In genomic region chr3:129836051-129836697, GRCm38 (mm10) we compare ENCODE assay signal across 8 mouse cellular contexts. TPM values are rescaled to one million over a fixed set of nuclear protein-coding genes. Genes with fewer than 3 reads are reported as not detected.
DNase-seq lines count a peak whose midpoint lies in the region.

No protein-coding gene starts in this region.

- intact Hi-C loops in left cerebral cortex, postnatal 36 days (cut with DNase I), result no loop called here

- peak; percentile 70 for DNase-seq in MN1 (ENCODE audit: low spot score)
- peak; percentile 16 for DNase-seq in embryo, embryonic 9.5 days (ENCODE audit: extremely low spot score)
- DNase-seq in kidney, adult 9 months, result peak; percentile 73
- DNase-seq in lung, postnatal 10 days, result peak; percentile 32
- DNase-seq in adrenal gland, postnatal 4 days (ENCODE audit: low spot score in 2 of 2), result no peak
- DNase-seq in right cerebral cortex, postnatal 14 days, result no peak
- no peak for DNase-seq in layer of hippocampus, postnatal 25 days (ENCODE audit: extremely low spot score in 1 of 2, low spot score in 1 of 2)
- no peak for DNase-seq in left cerebral cortex, postnatal 36 days (ENCODE audit: low spot score in 2 of 2)

RNA-seq across cellular contexts. Expression of gene Cfi, which starts 0.5 kb away (rescaled TPM):
- total RNA-seq in adrenal gland, postnatal 4 days (2021), result 10 to 100 TPM in 1 of 2 experiments, 1 to 10 TPM in 1; 2.7 to 50.2 TPM
- total RNA-seq in layer of hippocampus, postnatal 25 days (2021), result not detected
- total RNA-seq in left cerebral cortex, postnatal 36 days (2021), result not detected

RNA-seq across cellular contexts. Expression of gene Gar1, which starts 5.0 kb away (rescaled TPM):
- 10 to 100 TPM; 81.9 to 82.2 TPM for total RNA-seq in adrenal gland, postnatal 4 days (2021)
- 10 to 100 TPM; 43.3 to 49.6 TPM for total RNA-seq in layer of hippocampus, postnatal 25 days (2021)
- 10 to 100 TPM; 40.5 to 46.1 TPM for total RNA-seq in left cerebral cortex, postnatal 36 days (2021)

RNA-seq across cellular contexts. Expression of gene Rrh, which starts 13.8 kb away (rescaled TPM):
- total RNA-seq in adrenal gland, postnatal 4 days (2021), result under 1 TPM; 0.51 to 0.73 TPM
- total RNA-seq in layer of hippocampus, postnatal 25 days (2021), result under 1 TPM; 0.30 to 0.77 TPM
- under 1 TPM; 0.76 to 0.97 TPM for total RNA-seq in left cerebral cortex, postnatal 36 days (2021)

RNA-seq across cellular contexts. Expression of gene Lrit3, which starts 32.3 kb away (rescaled TPM):
- total RNA-seq in adrenal gland, postnatal 4 days (2021), result not detected
- not detected for total RNA-seq in layer of hippocampus, postnatal 25 days (2021)
- total RNA-seq in left cerebral cortex, postnatal 36 days (2021), result not detected

RNA-seq across cellular contexts. Expression of gene Pla2g12a, which starts 42.2 kb away (rescaled TPM):
- total RNA-seq in adrenal gland, postnatal 4 days (2021), result 10 to 100 TPM; 33.9 to 44.6 TPM
- total RNA-seq in layer of hippocampus, postnatal 25 days (2021), result 10 to 100 TPM; 22.4 to 22.7 TPM
- total RNA-seq in left cerebral cortex, postnatal 36 days (2021), result 10 to 100 TPM; 16.1 to 17.6 TPM

Comparison
In these comparisons a context has a peak if more than half of its experiments do, and no peak if none do; other contexts are left out.
1. DNase-seq: peak in MN1 (single experiment), embryo, embryonic 9.5 days (single experiment), kidney, adult 9 months (single experiment) and lung, postnatal 10 days (single experiment); none in adrenal gland, postnatal 4 days (0 of 2), right cerebral cortex, postnatal 14 days (single experiment), layer of hippocampus, postnatal 25 days (0 of 2) and left cerebral cortex, postnatal 36 days (0 of 2).